In the genomic region with DNA sequence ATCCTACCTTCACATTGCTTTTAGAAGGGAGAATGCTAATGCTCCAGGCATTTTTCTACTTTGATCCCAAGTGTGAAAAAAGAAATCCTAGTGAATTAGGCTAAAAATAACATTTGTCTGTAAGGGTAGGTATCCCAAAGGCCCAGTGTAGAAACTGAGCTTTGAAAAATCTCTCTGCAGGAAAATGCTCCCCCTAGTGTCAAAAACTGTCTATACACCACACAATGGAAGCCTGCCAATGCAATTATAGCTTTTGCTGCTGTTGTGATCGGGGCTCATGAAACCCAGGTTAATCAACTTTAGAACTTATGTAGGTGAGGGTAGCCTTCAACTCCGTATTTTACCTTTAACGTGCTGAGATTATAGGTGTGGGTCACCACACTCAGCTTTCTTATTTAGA, we compare ENCODE assay signal across 9 mouse cellular contexts. TPM values are rescaled to one million over a fixed set of nuclear protein-coding genes. Genes with fewer than 3 reads are reported as not detected.
DNase-seq lines count a peak whose midpoint lies in the region; ATAC-seq and TF ChIP-seq lines count a peak whose summit lies in the region.
"Had no signal": no experiment of that assay in that cellular context is flagged by ENCODE, and none has a peak within 500 bp of the region (broad histone marks: within the 10 kb centered on the region; RNA-seq: fewer than 3 reads in every experiment).

No protein-coding gene starts in this region.

- H3K4me2 ChIP-seq in lung, embryonic 14.5 days, result no peak overlapping the region
- H3K4me2 ChIP-seq in stomach, postnatal 0 days (replicated peaks; ENCODE audit: low read depth), result no peak overlapping the region
- H3K4me2 ChIP-seq: midbrain, embryonic 12.5 days had no signal

- H3K9me3 ChIP-seq in heart, embryonic 10.5 days, result no peaks in the 10 kb centered on the region
- H3K9me3 ChIP-seq in lung, embryonic 14.5 days (ENCODE audit: low read depth, low read length), result no peaks in the 10 kb centered on the region
- H3K9me3 ChIP-seq in stomach, postnatal 0 days (ENCODE audit: control insufficient read depth, low read length), result no peaks in the 10 kb centered on the region
- H3K9me3 ChIP-seq: midbrain, embryonic 12.5 days had no signal

- peaks cover 15% of the 10 kb centered on the region for H3K4me1 ChIP-seq in heart, embryonic 10.5 days
- no peaks in the 10 kb centered on the region for H3K4me1 ChIP-seq in lung, embryonic 14.5 days (ENCODE audit: insufficient read depth)
- H3K4me1 ChIP-seq in stomach, postnatal 0 days (replicated peaks; ENCODE audit: control insufficient read depth, insufficient read depth), result 0 out of 2 replicates have a peak, but pooled peaks cover 3% of the 10 kb centered on the region
- H3K4me1 ChIP-seq: midbrain, embryonic 12.5 days had no signal

- H3K27me3 ChIP-seq in heart, embryonic 10.5 days (ENCODE audit: insufficient read depth, poor library complexity, severe bottlenecking), result no peaks in the 10 kb centered on the region
- no peaks in the 10 kb centered on the region for H3K27me3 ChIP-seq in lung, embryonic 14.5 days (ENCODE audit: insufficient read depth, low read length)
- no peaks in the 10 kb centered on the region for H3K27me3 ChIP-seq in stomach, postnatal 0 days (ENCODE audit: control insufficient read depth, insufficient read depth, low read length)
- H3K27me3 ChIP-seq: midbrain, embryonic 12.5 days had no signal

- H3K9ac ChIP-seq in lung, embryonic 14.5 days, result no peak overlapping the region
- H3K9ac ChIP-seq in stomach, postnatal 0 days (ENCODE audit: low read length), result no peak overlapping the region
- H3K9ac ChIP-seq: midbrain, embryonic 12.5 days had no signal

- no peak overlapping the region for H3K4me3 ChIP-seq in heart, embryonic 10.5 days
- H3K4me3 ChIP-seq in lung, embryonic 14.5 days (ENCODE audit: low read depth, low read length), result no peak overlapping the region
- no peak overlapping the region for H3K4me3 ChIP-seq in stomach, postnatal 0 days (ENCODE audit: low read depth, low read length)
- H3K4me3 ChIP-seq: midbrain, embryonic 12.5 days had no signal

- no peaks in the 10 kb centered on the region for H3K36me3 ChIP-seq in heart, embryonic 10.5 days
- 0 out of 2 replicates have a peak, but pooled peaks cover 3% of the 10 kb centered on the region for H3K36me3 ChIP-seq in lung, embryonic 14.5 days (ENCODE audit: insufficient read depth)
- no peaks in the 10 kb centered on the region for H3K36me3 ChIP-seq in stomach, postnatal 0 days (ENCODE audit: control insufficient read depth, insufficient read depth, low read length)
- H3K36me3 ChIP-seq: midbrain, embryonic 12.5 days had no signal

- no peak for TF ChIP-seq EP300 in stomach, postnatal 0 days (optimal IDR thresholded peaks at IDR 0.05)

- 37% methylated on average over 3 of the region's 3 CpGs for WGBS in heart, embryonic 10.5 days
- 28% methylated on average over 3 of the region's 3 CpGs for WGBS in lung, embryonic 14.5 days
- 31% methylated on average over 3 of the region's 3 CpGs for WGBS in stomach, postnatal 0 days

- ATAC-seq in inflammation-experienced regulatory T-cells, adult 6 months, result peak; percentile 53
- no peak for ATAC-seq in lung, embryonic 14.5 days (ENCODE audit: insufficient read depth)
- ATAC-seq in stomach, postnatal 0 days (ENCODE audit: low FRiP score, low TSS enrichment), result peak; percentile 53

- peak; percentile 64 to 86 for DNase-seq in heart, adult 18-20 months
- no peak for DNase-seq in heart, embryonic 10.5 days (ENCODE audit: low spot score)
- DNase-seq in 416B (ENCODE audit: low read depth), result peak; percentile 86
- DNase-seq in WW6 (ENCODE audit: low read depth, low spot score), result peak; percentile 24
- DNase-seq in embryo, embryonic 11.5 days (ENCODE audit: low read depth, low spot score), result peak; percentile 46
- peak; percentile 91 for DNase-seq in lung, embryonic 14.5 days
- DNase-seq in stomach, postnatal 0 days (ENCODE audit: low spot score), result peak; percentile 48

- H3K27ac ChIP-seq in heart, embryonic 10.5 days, result no peak overlapping the region
- H3K27ac ChIP-seq in lung, embryonic 14.5 days (ENCODE audit: low read depth), result no peak overlapping the region
- H3K27ac ChIP-seq in stomach, postnatal 0 days (replicated peaks), result no peak overlapping the region; the same call in 1 of the 2 replicates
- H3K27ac ChIP-seq: midbrain, embryonic 12.5 days had no signal

- TF ChIP-seq CTCF in lung, embryonic 14.5 days (IDR thresholded peaks at IDR 0.05; ENCODE audit: low read depth), result peak; percentile 80
- TF ChIP-seq CTCF in stomach, postnatal 0 days (IDR thresholded peaks at IDR 0.05; ENCODE audit: low read depth), result peak; percentile 89

RNA-seq across cellular contexts. Expression of a gene that starts 30.2 kb away (rescaled TPM):
- total RNA-seq in heart, adult 18-20 months (2021), result 10 to 100 TPM; 63.1 to 72.5 TPM
- 107 and 115 TPM in 2 replicates for polyA plus RNA-seq in heart, embryonic 10.5 days (2016; fragmentation: Nextera tagmentation; extraction: Ambion mirVana)
- 100 to 1,000 TPM; 484 to 529 (median 503) TPM for polyA plus RNA-seq in inflammation-experienced regulatory T-cells, adult 6 months (2017; shearing (Covaris generic))
- 117 TPM in 2 replicates for polyA plus RNA-seq in lung, embryonic 14.5 days (2014; fragmentation: Nextera tagmentation; extraction: Ambion mirVana)
- polyA plus RNA-seq in stomach, postnatal 0 days (2015; fragmentation: Nextera tagmentation; extraction: Ambion mirVana), result 162 and 181 TPM in 2 replicates

RNA-seq across cellular contexts. Expression of a gene that starts 30.3 kb away (rescaled TPM):
- 1 to 10 TPM; 6.8 to 7.0 TPM for total RNA-seq in heart, adult 18-20 months (2021)
- 24.4 and 30.2 TPM in 2 replicates for polyA plus RNA-seq in heart, embryonic 10.5 days (2016; fragmentation: Nextera tagmentation; extraction: Ambion mirVana)
- 10 to 100 TPM in 1 of 3 experiments, 1 to 10 TPM in 2; 9.4 to 10.7 (median 10.0) TPM for polyA plus RNA-seq in inflammation-experienced regulatory T-cells, adult 6 months (2017; shearing (Covaris generic))
- 36.8 and 37.3 TPM in 2 replicates for polyA plus RNA-seq in lung, embryonic 14.5 days (2014; fragmentation: Nextera tagmentation; extraction: Ambion mirVana)
- polyA plus RNA-seq in stomach, postnatal 0 days (2015; fragmentation: Nextera tagmentation; extraction: Ambion mirVana), result 19.4 and 19.8 TPM in 2 replicates
